Mouse (Mus musculus): ENCODE data around the gene Mpped2. TPM values are rescaled to one million over a fixed set of nuclear protein-coding genes. Genes with fewer than 3 reads are reported as not detected.

Gene Mpped2
- polyA plus RNA-seq, 1 experiment from 2014 or later: 44.4 TPM

- peaks cover 9% of the 10 kb centered on the region for H3K4me1 ChIP-seq (replicated peaks; ENCODE audit: control insufficient read depth, insufficient read depth, low read length)
- H3K4me2 ChIP-seq (replicated peaks; ENCODE audit: low read depth, low read length): no peak overlapping the region; the same call in 1 of the 2 replicates
- 36% methylated on average over 12 of the region's 12 CpGs for WGBS
- no peaks in the 10 kb centered on the region for H3K9me3 ChIP-seq (ENCODE audit: control insufficient read depth, low read length)
- no peak overlapping the region for H3K4me3 ChIP-seq (ENCODE audit: low read depth, low read length)
- H3K36me3 ChIP-seq (ENCODE audit: control insufficient read depth, insufficient read depth, low read length): no peaks in the 10 kb centered on the region
- ATAC-seq (ENCODE audit: low FRiP score) (peak; percentile 56), DNase-seq (ENCODE audit: low spot score) (peak; percentile 41)
- H3K27me3 ChIP-seq (ENCODE audit: control insufficient read depth, insufficient read depth, low read length): no peaks in the 10 kb centered on the region
- peak overlapping the region; percentile 5; the same call in 1 of the 2 replicates for H3K27ac ChIP-seq (ENCODE audit: low read depth, low read length)
- H3K9ac ChIP-seq (ENCODE audit: low read depth, low read length): no peak overlapping the region
Measured at GRCm38 (mm10) chr2:106855623-106856350, 162.7 kb downstream of the Mpped2 start.

- WGBS: 22% methylated on average over 9 of the region's 9 CpGs
- H3K36me3 ChIP-seq (ENCODE audit: control insufficient read depth, insufficient read depth, low read length): no peaks in the 10 kb centered on the region
- H3K4me3 ChIP-seq (ENCODE audit: low read depth, low read length): no peak overlapping the region
- ATAC-seq (ENCODE audit: low FRiP score) (peak; percentile 80), DNase-seq (ENCODE audit: low spot score) (peak; percentile 54)
- H3K4me1 ChIP-seq (replicated peaks; ENCODE audit: control insufficient read depth, insufficient read depth, low read length): peaks cover 10% of the 10 kb centered on the region
- H3K9me3 ChIP-seq (ENCODE audit: control insufficient read depth, low read length): no peaks in the 10 kb centered on the region
- peak overlapping the region; percentile 5 for H3K27ac ChIP-seq (ENCODE audit: low read depth, low read length)
- no peak overlapping the region for H3K9ac ChIP-seq (ENCODE audit: low read depth, low read length)
- no peaks in the 10 kb centered on the region for H3K27me3 ChIP-seq (ENCODE audit: control insufficient read depth, insufficient read depth, low read length)
- no peak overlapping the region for H3K4me2 ChIP-seq (replicated peaks; ENCODE audit: low read depth, low read length)
Measured at GRCm38 (mm10) chr2:106856361-106856961, 163.4 kb downstream of the Mpped2 start.

GRCm38 (mm10) chr2:106857258-106857657, 164.2 kb downstream of the Mpped2 start:
- no peak overlapping the region for H3K9ac ChIP-seq (ENCODE audit: low read depth, low read length)
- no peaks in the 10 kb centered on the region for H3K36me3 ChIP-seq (ENCODE audit: control insufficient read depth, insufficient read depth, low read length)
- WGBS: 89% methylated on average over 4 of the region's 4 CpGs
- DNase-seq (ENCODE audit: low spot score) (no peak), ATAC-seq (ENCODE audit: low FRiP score) (no peak)
- H3K27ac ChIP-seq (ENCODE audit: low read depth, low read length): no peak overlapping the region
- no peaks in the 10 kb centered on the region for H3K9me3 ChIP-seq (ENCODE audit: control insufficient read depth, low read length)
- peaks cover 10% of the 10 kb centered on the region for H3K4me1 ChIP-seq (replicated peaks; ENCODE audit: control insufficient read depth, insufficient read depth, low read length)
- no peak overlapping the region for H3K4me3 ChIP-seq (ENCODE audit: low read depth, low read length)
- no peak overlapping the region for H3K4me2 ChIP-seq (replicated peaks; ENCODE audit: low read depth, low read length)
- no peaks in the 10 kb centered on the region for H3K27me3 ChIP-seq (ENCODE audit: control insufficient read depth, insufficient read depth, low read length)

- Histone ChIP-seq H3K36me3 (ENCODE audit: control insufficient read depth, insufficient read depth, low read length) (no peaks in the 10 kb centered on the region), H3K27ac (ENCODE audit: low read depth, low read length) (no peak overlapping the region), H3K9me3 (ENCODE audit: control insufficient read depth, low read length) (no peaks in the 10 kb centered on the region), H3K9ac (ENCODE audit: low read depth, low read length) (no peak overlapping the region), H3K27me3 (ENCODE audit: control insufficient read depth, insufficient read depth, low read length) (no peaks in the 10 kb centered on the region), H3K4me1 (replicated peaks; ENCODE audit: control insufficient read depth, insufficient read depth, low read length) (peaks cover 10% of the 10 kb centered on the region), H3K4me3 (ENCODE audit: low read depth, low read length) (no peak overlapping the region), H3K4me2 (replicated peaks; ENCODE audit: low read depth, low read length) (no peak overlapping the region)
- ATAC-seq (ENCODE audit: low FRiP score) (no peak), DNase-seq (ENCODE audit: low spot score) (no peak)
- 76% methylated on average over 4 of the region's 4 CpGs for WGBS
Measured at GRCm38 (mm10) chr2:106857711-106858110, 164.6 kb downstream of the Mpped2 start.

- WGBS: 59% methylated on average over 21 of the region's 21 CpGs
- H3K4me3 ChIP-seq (ENCODE audit: low read depth, low read length): no peak overlapping the region
- peaks cover 5% of the 10 kb centered on the region; the same call in 1 of the 2 replicates for H3K4me1 ChIP-seq (replicated peaks; ENCODE audit: control insufficient read depth, insufficient read depth, low read length)
- H3K36me3 ChIP-seq (ENCODE audit: control insufficient read depth, insufficient read depth, low read length): no peaks in the 10 kb centered on the region
- no peak overlapping the region for H3K27ac ChIP-seq (ENCODE audit: low read depth, low read length)
- no peaks in the 10 kb centered on the region for H3K27me3 ChIP-seq (ENCODE audit: control insufficient read depth, insufficient read depth, low read length)
- ATAC-seq (ENCODE audit: low FRiP score): 0 out of 2 replicates have a peak, but pooled peaks have one; percentile 30
- H3K4me2 ChIP-seq (replicated peaks; ENCODE audit: low read depth, low read length): no peak overlapping the region
- no peak overlapping the region for H3K9ac ChIP-seq (ENCODE audit: low read depth, low read length)
- no peaks in the 10 kb centered on the region for H3K9me3 ChIP-seq (ENCODE audit: control insufficient read depth, low read length)
- peak; percentile 34 for DNase-seq (ENCODE audit: low spot score)
Measured at GRCm38 (mm10) chr2:106860856-106861679, 168.0 kb downstream of the Mpped2 start.

GRCm38 (mm10) chr2:106863050-106863653, 170.1 kb downstream of the Mpped2 start:
- Histone ChIP-seq H3K4me2 (replicated peaks; ENCODE audit: low read depth, low read length) (no peak overlapping the region), H3K27ac (ENCODE audit: low read depth, low read length) (no peak overlapping the region), H3K27me3 (ENCODE audit: control insufficient read depth, insufficient read depth, low read length) (no peaks in the 10 kb centered on the region), H3K4me3 (ENCODE audit: low read depth, low read length) (no peak overlapping the region), H3K36me3 (ENCODE audit: control insufficient read depth, insufficient read depth, low read length) (no peaks in the 10 kb centered on the region), H3K9me3 (ENCODE audit: control insufficient read depth, low read length) (no peaks in the 10 kb centered on the region), H3K4me1 (replicated peaks; ENCODE audit: control insufficient read depth, insufficient read depth, low read length) (0 out of 2 replicates have a peak, but pooled peaks cover 2% of the 10 kb centered on the region), H3K9ac (ENCODE audit: low read depth, low read length) (no peak overlapping the region)
- WGBS: 79% methylated on average over 11 of the region's 11 CpGs
- no peak for DNase-seq (ENCODE audit: low spot score)
- no peak for ATAC-seq (ENCODE audit: low FRiP score)

GRCm38 (mm10) chr2:106865148-106865786, 172.2 kb downstream of the Mpped2 start:
- 0 out of 2 replicates have a peak, but pooled peaks cover 2% of the 10 kb centered on the region for H3K4me1 ChIP-seq (replicated peaks; ENCODE audit: control insufficient read depth, insufficient read depth, low read length)
- no peak overlapping the region for H3K27ac ChIP-seq (ENCODE audit: low read depth, low read length)
- H3K9me3 ChIP-seq (ENCODE audit: control insufficient read depth, low read length): no peaks in the 10 kb centered on the region
- no peak for DNase-seq (ENCODE audit: low spot score)
- 76% methylated on average over 7 of the region's 7 CpGs for WGBS
- H3K4me3 ChIP-seq (ENCODE audit: low read depth, low read length): no peak overlapping the region
- no peak overlapping the region for H3K4me2 ChIP-seq (replicated peaks; ENCODE audit: low read depth, low read length)
- no peak for ATAC-seq (ENCODE audit: low FRiP score)
- H3K36me3 ChIP-seq (ENCODE audit: control insufficient read depth, insufficient read depth, low read length): no peaks in the 10 kb centered on the region
- H3K9ac ChIP-seq (ENCODE audit: low read depth, low read length): no peak overlapping the region
- H3K27me3 ChIP-seq (ENCODE audit: control insufficient read depth, insufficient read depth, low read length): no peaks in the 10 kb centered on the region

GRCm38 (mm10) chr2:106866303-106866702, 173.2 kb downstream of the Mpped2 start:
- no peaks in the 10 kb centered on the region for H3K36me3 ChIP-seq (ENCODE audit: control insufficient read depth, insufficient read depth, low read length)
- DNase-seq (ENCODE audit: low spot score) (no peak), ATAC-seq (ENCODE audit: low FRiP score) (no peak)
- WGBS: 61% methylated on average over 5 of the region's 5 CpGs
- no peak overlapping the region for H3K9ac ChIP-seq (ENCODE audit: low read depth, low read length)
- no peak overlapping the region for H3K27ac ChIP-seq (ENCODE audit: low read depth, low read length)
- H3K27me3 ChIP-seq (ENCODE audit: control insufficient read depth, insufficient read depth, low read length): no peaks in the 10 kb centered on the region
- H3K4me3 ChIP-seq (ENCODE audit: low read depth, low read length): no peak overlapping the region
- no peaks in the 10 kb centered on the region for H3K9me3 ChIP-seq (ENCODE audit: control insufficient read depth, low read length)
- H3K4me2 ChIP-seq (replicated peaks; ENCODE audit: low read depth, low read length): no peak overlapping the region
- no peaks in the 10 kb centered on the region for H3K4me1 ChIP-seq (replicated peaks; ENCODE audit: control insufficient read depth, insufficient read depth, low read length)
